Mouse (Mus musculus): ENCODE results near the gene Slc25a21.

DNA sequence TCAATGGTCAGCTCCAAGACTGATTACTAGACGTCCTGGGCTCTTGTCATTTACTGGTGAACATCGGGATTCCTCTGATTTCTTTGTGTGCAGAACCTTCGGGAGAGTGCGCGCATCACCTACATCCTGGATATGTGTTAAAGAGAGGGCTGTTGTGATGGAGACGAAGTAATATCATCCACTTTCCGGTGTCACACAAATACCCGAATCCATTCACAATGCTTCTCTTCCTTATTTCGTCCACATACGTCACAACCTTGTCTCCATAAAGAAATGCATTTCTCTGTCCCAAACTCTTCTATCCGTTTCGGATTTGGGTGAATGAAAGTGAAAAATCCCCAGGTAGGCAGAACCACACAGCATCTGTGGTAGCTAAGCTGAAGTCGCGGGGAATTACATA lies 502.9 kb downstream of the Slc25a21 start:
- TF ChIP-seq POLR2A (IDR thresholded peaks at IDR 0.05; ENCODE audit: low read depth, low read length) (no peak), CTCF (IDR thresholded peaks at IDR 0.05; ENCODE audit: extremely low read depth, insufficient read depth, insufficient read length, insufficient replicate concordance) (no peak)

All from spleen, adult 2 months (tissue).